Mouse (Mus musculus) cerebellum, postnatal 4 days (tissue): ENCODE measurements at regions not wholly inside any gene's neighbourhood (a gene's known extent, or its start where the extent isn't known, plus 50 kb on each side); places are given as distances from the start of the nearest gene placed in this dataset.

ENCODE experiments used
- DNase-seq, 2 experiments: peaks; one replicate each; pipeline ENCODE4 v3.0.0; 2022; ENCODE audit warnings: low spot score in 2 of 2, mixed read lengths in 1 of 2

GRCm38 (mm10) chr2:148622216-148622615 is 50.2 kb upstream of the Nxt1 start:
- no peak for DNase-seq

- no peak for DNase-seq
Measured at GRCm38 (mm10) chr2:148611911-148612310, 60.5 kb upstream of the Nxt1 start.

- DNase-seq = no peak
Measured at GRCm38 (mm10) chr2:148605425-148605930, 66.9 kb upstream of the Nxt1 start.

- DNase-seq = no peak
Measured at GRCm38 (mm10) chr2:148603951-148604350, 68.5 kb upstream of the Nxt1 start.

GRCm38 (mm10) chr2:148603315-148603714 is 69.1 kb upstream of the Nxt1 start:
- no peak for DNase-seq

GRCm38 (mm10) chr2:148599498-148599897 is 72.9 kb upstream of the Nxt1 start:
- no peak for DNase-seq

GRCm38 (mm10) chr2:148596966-148597365 is 75.4 kb upstream of the Nxt1 start:
- no peak for DNase-seq

GRCm38 (mm10) chr2:148585721-148586335 is 86.6 kb upstream of the Nxt1 start:
- no peak for DNase-seq

GRCm38 (mm10) chr2:148582208-148582607 is 90.2 kb upstream of the Nxt1 start:
- DNase-seq = no peak

GRCm38 (mm10) chr2:148581666-148582065 is 90.7 kb upstream of the Nxt1 start:
- DNase-seq = no peak

- DNase-seq = peak in 1 of 2 experiments; percentile 5
Measured at GRCm38 (mm10) chr2:148580286-148580966, 92.0 kb upstream of the Nxt1 start.

GRCm38 (mm10) chr2:148579564-148579963 is 92.8 kb upstream of the Nxt1 start:
- no peak for DNase-seq

- DNase-seq = no peak
Measured at GRCm38 (mm10) chr2:148579027-148579426, 93.4 kb upstream of the Nxt1 start.

GRCm38 (mm10) chr2:148578176-148578575 is 94.2 kb upstream of the Nxt1 start:
- DNase-seq = no peak

- no peak for DNase-seq
Measured at GRCm38 (mm10) chr2:148575433-148575832, 97.0 kb upstream of the Nxt1 start.

- peak; percentile 50 to 68 for DNase-seq
Measured at GRCm38 (mm10) chr2:148572165-148572564, 100.2 kb upstream of the Nxt1 start.

- DNase-seq = no peak
Measured at GRCm38 (mm10) chr2:148571616-148572015, 100.8 kb upstream of the Nxt1 start.

- no peak for DNase-seq
Measured at GRCm38 (mm10) chr2:148571018-148571417, 101.4 kb upstream of the Nxt1 start.

GRCm38 (mm10) chr2:148567930-148568481 is 104.4 kb upstream of the Nxt1 start:
- no peak for DNase-seq

- DNase-seq = no peak
Measured at GRCm38 (mm10) chr2:148563390-148563789, 109.0 kb upstream of the Nxt1 start.

GRCm38 (mm10) chr2:148562041-148562440 is 110.4 kb upstream of the Nxt1 start:
- no peak for DNase-seq

- no peak for DNase-seq
Measured at GRCm38 (mm10) chr2:148560013-148560773, 112.2 kb upstream of the Nxt1 start.
